Mouse (Mus musculus) midbrain, embryonic 11.5 days (tissue): Measurements from ENCODE around the gene Atrip. TPM values are rescaled to one million over a fixed set of nuclear protein-coding genes. Genes with fewer than 3 reads are reported as not detected.

Experiments used
- ATAC-seq: fragments of 200-750 bp; cut with Nextera tagmentation; 2 replicates; pipeline ENCODE4 v1.8.0; 2017; ENCODE audit warnings: moderate TSS enrichment, moderate library complexity; ENCODE audit not compliant: low FRiP score
- DNase-seq: peaks from one replicate; pipeline ENCODE4 v3.0.0; 2015; ENCODE audit warnings: low spot score; ENCODE audit errors: missing footprints
- H3K27ac ChIP-seq: fragments of 300-500 bp; sonication (generic); 2 replicates; pipeline ENCODE4 v1.5.1; 2014; ENCODE audit warnings: low read depth, low read length
- H3K27me3 ChIP-seq: fragments of 300-500 bp; sonication (generic); 2 replicates; pipeline ENCODE4 v1.6.1; 2014; ENCODE audit warnings: mild to moderate bottlenecking, low read length, moderate library complexity, mixed read lengths; ENCODE audit not compliant: control insufficient read depth, insufficient read depth
- H3K36me3 ChIP-seq: fragments of 300-500 bp; sonication (generic); 2 replicates; pipeline ENCODE4 v1.6.1; 2014; ENCODE audit warnings: mild to moderate bottlenecking, low read length, moderate library complexity, mixed read lengths; ENCODE audit not compliant: control insufficient read depth, insufficient read depth
- H3K4me1 ChIP-seq: fragments of 300-500 bp; sonication (generic); 2 replicates; pipeline ENCODE4 v1.6.1; 2014; ENCODE audit warnings: low read length; ENCODE audit not compliant: control insufficient read depth, insufficient read depth
- H3K4me2 ChIP-seq: fragments of 300-500 bp; sonication (generic); 2 replicates; pipeline ENCODE4 v1.6.1; 2014; ENCODE audit warnings: mild to moderate bottlenecking, moderate library complexity
- H3K4me3 ChIP-seq: fragments of 300-500 bp; sonication (generic); 2 replicates; pipeline ENCODE4 v1.5.1; 2014; ENCODE audit warnings: low read depth, low read length
- H3K9ac ChIP-seq: fragments of 300-500 bp; sonication (generic); 2 replicates; pipeline ENCODE4 v1.6.1; 2014; ENCODE audit warnings: low read length
- H3K9me3 ChIP-seq: fragments of 300-500 bp; sonication (generic); 2 replicates; pipeline ENCODE4 v1.6.1; 2016; ENCODE audit warnings: low read length; ENCODE audit not compliant: control insufficient read depth
- WGBS: fragments of 180-500 bp; shearing (Covaris S2); extraction: QIAGEN DNeasy Blood & Tissue Kit; methylation state at CpG from one replicate; pipeline ENCODE4 v1.1.7; 2014; 5-methylcytosine and 5-hydroxymethylcytosine counted together
- polyA plus RNA-seq: library from polyadenylated mRNA; unstranded; fragments of >200 nt; fragmentation: Nextera tagmentation; extraction: Ambion mirVana; gene quantifications from 2 replicates; pipeline ENCODE4 v1.2.1, GENCODE M21; 2014

Atrip gene
- polyA plus RNA-seq, 1 experiment from 2014 or later: 21.7 TPM

DNA sequence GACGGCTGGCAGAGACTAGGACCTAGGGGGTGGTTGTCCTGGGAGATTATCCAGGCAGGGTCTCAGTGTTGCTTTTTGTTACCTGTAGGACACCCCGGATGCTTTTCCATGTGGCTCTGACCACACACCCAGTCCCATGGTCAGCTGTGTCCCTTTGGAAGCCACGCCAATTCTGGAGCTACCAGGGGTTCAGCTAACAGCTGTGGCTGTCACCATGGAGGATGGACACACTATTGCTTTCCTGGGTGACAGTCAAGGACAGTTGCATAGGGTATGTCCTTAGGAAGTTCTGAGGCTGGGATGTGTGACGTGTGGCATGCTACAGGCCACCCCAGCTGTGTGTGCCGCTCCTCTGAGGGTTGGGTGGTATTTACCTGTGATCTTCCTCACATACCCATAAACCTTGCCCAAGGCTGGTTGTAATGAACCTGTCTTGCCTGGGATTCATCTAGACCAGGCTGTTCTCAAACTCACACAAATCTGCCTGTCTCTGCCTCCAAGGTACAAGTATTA, 28.1 kb upstream of the Atrip start:
- ATAC-seq (no peak), DNase-seq (no peak)
- H3K4me2 ChIP-seq: no peak overlapping the region
- H3K27me3 ChIP-seq: no peaks in the 10 kb centered on the region
- peaks cover 25% of the 10 kb centered on the region for H3K4me1 ChIP-seq
- H3K27ac ChIP-seq: no peak overlapping the region
- H3K36me3 ChIP-seq: peaks cover 43% of the 10 kb centered on the region
- H3K4me3 ChIP-seq: no peak overlapping the region
- H3K9me3 ChIP-seq: no peaks in the 10 kb centered on the region
- H3K9ac ChIP-seq: no peak overlapping the region
- 91% methylated on average over 5 of the region's 5 CpGs for WGBS

DNA sequence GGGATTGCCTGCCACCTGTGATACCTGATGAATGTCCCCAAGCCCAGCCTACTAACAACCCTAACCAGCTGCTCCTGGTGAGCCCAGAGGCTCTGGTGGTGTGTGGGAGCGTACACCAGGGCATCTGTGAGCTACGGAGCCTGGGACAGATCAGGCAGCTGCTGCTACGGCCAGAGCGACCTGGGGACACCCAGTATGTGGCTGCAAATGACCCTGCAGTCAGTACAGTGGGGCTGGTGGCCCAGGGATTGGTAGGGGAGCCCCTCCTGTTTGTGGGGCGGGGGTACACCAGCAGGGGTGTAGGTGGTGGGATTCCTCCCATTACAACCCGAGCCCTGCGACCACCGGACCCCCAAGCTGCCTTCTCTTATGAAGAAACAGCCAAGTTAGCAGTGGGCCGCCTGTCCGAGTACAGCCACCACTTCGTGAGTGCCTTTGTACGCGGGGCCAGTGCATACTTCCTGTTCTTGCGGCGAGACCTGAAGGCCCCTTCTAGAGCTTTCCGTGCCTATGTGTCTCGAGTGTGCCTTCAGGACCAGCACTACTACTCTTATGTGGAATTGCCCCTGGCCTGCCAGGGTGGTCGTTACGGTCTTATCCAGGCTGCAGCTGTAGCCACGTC, 26.5 kb upstream of the Atrip start:
- DNase-seq: no peak
- Histone ChIP-seq H3K27ac (no peak overlapping the region), H3K4me3 (no peak overlapping the region), H3K36me3 (peaks cover 28% of the 10 kb centered on the region), H3K9me3 (no peaks in the 10 kb centered on the region), H3K4me1 (peaks cover 25% of the 10 kb centered on the region), H3K9ac (no peak overlapping the region), H3K27me3 (no peaks in the 10 kb centered on the region), H3K4me2 (no peak overlapping the region)
- ATAC-seq: no peak
- 92% methylated on average over 20 of the region's 20 CpGs for WGBS

DNA sequence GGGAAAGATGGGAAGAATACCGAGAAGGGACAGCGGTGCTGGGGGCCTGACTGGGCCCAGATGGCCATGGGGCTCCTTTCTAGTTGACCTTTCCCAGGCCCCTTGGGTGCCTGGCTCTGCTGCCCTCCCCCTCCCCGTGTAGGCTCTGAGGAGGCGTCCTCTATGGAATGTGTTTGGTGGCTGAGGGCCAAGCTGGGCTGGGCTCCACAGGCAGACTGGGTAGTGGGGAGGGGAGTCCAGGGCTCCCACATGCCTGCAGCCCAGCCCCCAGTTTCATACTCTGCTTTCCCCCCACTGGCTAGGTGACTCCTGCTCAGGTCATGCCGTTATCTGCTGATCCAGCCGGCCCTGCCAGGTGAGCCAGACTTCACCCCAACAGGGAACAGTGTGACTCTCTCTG, 25.0 kb upstream of the Atrip start:
- Histone ChIP-seq H3K9me3 (no peaks in the 10 kb centered on the region), H3K4me2 (peak overlapping the region; percentile 77), H3K36me3 (peaks cover 20% of the 10 kb centered on the region), H3K9ac (peak overlapping the region; percentile 33; the same call in 1 of the 2 replicates), H3K4me3 (no peak overlapping the region), H3K27me3 (no peaks in the 10 kb centered on the region), H3K4me1 (peaks cover 33% of the 10 kb centered on the region), H3K27ac (no peak overlapping the region)
- 62% methylated on average over 6 of the region's 6 CpGs for WGBS
- ATAC-seq (no peak), DNase-seq (no peak)

DNA sequence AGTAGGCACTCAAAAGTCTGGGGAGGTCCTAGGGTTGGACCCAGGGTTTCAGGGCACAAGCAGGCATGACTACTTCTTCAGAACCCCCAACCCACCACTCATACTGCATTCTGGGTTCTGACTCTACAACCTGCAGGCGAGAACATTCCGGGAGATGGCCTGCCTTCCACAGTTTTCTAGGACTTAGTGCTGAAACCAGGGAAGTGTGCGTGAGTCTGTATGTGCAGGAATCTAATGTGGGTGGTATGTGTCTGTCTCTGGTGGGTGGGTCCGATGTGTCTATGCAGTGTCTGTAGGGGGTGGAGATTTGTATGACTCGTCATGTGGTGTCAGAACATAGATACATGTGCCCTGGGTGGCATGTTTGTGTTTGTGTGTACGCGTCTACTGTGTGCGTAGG, 24.4 kb upstream of the Atrip start:
- Histone ChIP-seq H3K4me3 (0 out of 2 replicates have a peak overlapping the region, but pooled peaks have one; percentile 13), H3K36me3 (peaks cover 17% of the 10 kb centered on the region), H3K9me3 (no peaks in the 10 kb centered on the region), H3K4me2 (peak overlapping the region; percentile 77), H3K4me1 (peaks cover 36% of the 10 kb centered on the region), H3K9ac (peak overlapping the region; percentile 99), H3K27ac (no peak overlapping the region), H3K27me3 (no peaks in the 10 kb centered on the region)
- WGBS: 92% methylated on average over 8 of the region's 8 CpGs
- ATAC-seq: no peak
- no peak for DNase-seq

DNA sequence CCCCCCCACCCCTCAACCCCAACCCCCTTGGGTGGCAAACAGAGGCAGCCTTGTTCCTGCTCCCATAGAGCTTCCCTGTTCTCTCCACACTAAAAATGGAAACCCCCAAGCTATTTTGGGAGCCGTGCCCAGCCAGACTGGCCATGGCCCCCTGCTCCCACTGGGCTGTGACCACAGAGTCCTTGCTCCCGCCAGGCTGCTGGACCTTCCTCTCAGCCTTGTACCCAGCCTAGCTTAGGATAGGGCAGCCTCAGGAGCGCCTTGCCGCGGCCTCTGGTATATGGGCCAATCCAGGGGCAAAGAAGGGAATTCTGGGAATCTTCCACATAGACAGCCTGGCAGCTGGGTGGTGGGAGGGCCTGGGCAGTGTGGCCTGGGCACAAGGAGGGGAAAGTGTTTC, 23.9 kb upstream of the Atrip start:
- no peak for DNase-seq
- Histone ChIP-seq H3K27ac (peak overlapping the region; percentile 100), H3K4me1 (peaks cover 38% of the 10 kb centered on the region)

DNA sequence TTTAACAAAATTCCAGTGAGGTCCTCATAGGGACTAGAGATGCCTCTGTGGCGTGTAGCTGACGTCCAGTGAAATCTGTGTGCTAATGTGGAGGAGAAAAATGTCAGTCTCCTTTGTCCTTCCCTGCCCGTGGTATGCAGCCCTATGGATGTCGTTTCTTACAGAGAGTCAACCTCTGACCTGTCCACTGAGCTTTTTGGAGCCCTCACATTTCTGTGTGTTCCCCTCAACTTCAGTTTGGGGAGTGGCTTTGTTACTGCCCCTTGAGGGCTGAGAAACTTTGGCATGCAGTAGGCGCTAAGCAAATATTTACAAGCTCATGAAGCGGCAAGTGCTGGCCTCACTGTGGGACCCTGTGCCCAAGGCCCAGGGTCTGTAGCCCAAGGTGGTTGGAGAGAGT, 23.4 kb upstream of the Atrip start:
- 15% methylated on average over 6 of the region's 6 CpGs for WGBS
- Histone ChIP-seq H3K9me3 (no peaks in the 10 kb centered on the region), H3K4me1 (peaks cover 38% of the 10 kb centered on the region), H3K4me2 (peak overlapping the region; percentile 77), H3K36me3 (peaks cover 9% of the 10 kb centered on the region), H3K4me3 (peak overlapping the region; percentile 51), H3K27ac (peak overlapping the region; percentile 100), H3K9ac (peak overlapping the region; percentile 99), H3K27me3 (no peaks in the 10 kb centered on the region)
- ATAC-seq (no peak), DNase-seq (peak; percentile 90)

More for the DNA sequence above, 23.9 kb upstream of the Atrip start:
- WGBS: 68% methylated on average over 5 of the region's 5 CpGs
- H3K4me2 ChIP-seq: peak overlapping the region; percentile 77
- peak overlapping the region; percentile 99 for H3K9ac ChIP-seq
- peaks cover 12% of the 10 kb centered on the region for H3K36me3 ChIP-seq
- H3K4me3 ChIP-seq: peak overlapping the region; percentile 51
- H3K9me3 ChIP-seq: no peaks in the 10 kb centered on the region
- ATAC-seq: no peak
- H3K27me3 ChIP-seq: no peaks in the 10 kb centered on the region

DNA sequence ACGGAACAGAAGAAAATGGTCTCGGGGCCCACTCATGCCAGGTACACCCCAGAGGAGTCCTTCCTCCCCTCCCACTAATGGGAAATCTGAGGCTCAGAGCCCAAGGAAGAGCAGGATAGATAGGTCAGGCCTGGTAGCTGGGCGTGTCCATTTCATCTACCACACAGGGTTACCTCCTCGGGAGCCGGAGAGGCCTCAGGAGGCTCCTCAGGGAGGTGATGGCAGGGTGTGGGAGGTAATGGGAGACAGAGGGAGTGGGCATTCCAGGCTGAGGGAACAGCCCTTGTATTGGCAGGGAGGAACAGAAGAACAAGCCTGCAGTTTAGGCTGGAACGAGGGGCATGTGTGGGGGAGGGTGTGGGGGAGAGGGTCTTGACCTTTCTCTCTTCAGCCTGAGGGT, 22.9 kb upstream of the Atrip start:
- Histone ChIP-seq H3K9me3 (no peaks in the 10 kb centered on the region), H3K4me2 (peak overlapping the region; percentile 77), H3K36me3 (peaks cover 9% of the 10 kb centered on the region), H3K4me1 (peaks cover 38% of the 10 kb centered on the region), H3K27me3 (no peaks in the 10 kb centered on the region), H3K27ac (peak overlapping the region; percentile 100), H3K4me3 (peak overlapping the region; percentile 51), H3K9ac (peak overlapping the region; percentile 99)
- 23% methylated on average over 6 of the region's 6 CpGs for WGBS
- peak; percentile 92 for DNase-seq
- ATAC-seq: no peak

DNA sequence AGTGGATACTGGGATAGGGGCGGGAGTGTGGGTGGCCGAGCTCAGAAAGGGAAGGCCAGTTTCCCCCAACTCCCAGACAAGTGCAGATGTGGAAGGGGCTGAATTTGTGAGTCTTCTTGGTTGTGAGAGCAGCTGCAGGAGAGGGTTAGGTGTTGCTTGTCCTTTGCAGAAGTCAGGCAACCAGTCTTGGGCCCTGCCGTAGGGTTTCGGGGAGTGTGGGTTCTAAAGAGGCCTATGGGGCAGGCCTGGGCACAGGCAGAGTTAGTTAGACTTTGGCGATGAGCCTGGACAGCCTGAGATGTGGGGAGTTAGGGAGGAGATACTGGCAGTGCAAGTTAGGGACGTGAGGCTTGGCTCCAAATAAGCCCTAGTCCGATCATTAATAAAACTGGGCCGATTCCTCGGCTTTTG, 22.3 kb upstream of the Atrip start:
- DNase-seq (peak; percentile 93), ATAC-seq (no peak)
- Histone ChIP-seq H3K4me1 (peaks cover 38% of the 10 kb centered on the region), H3K27me3 (no peaks in the 10 kb centered on the region), H3K27ac (peak overlapping the region; percentile 100), H3K4me2 (peak overlapping the region; percentile 77), H3K9ac (peak overlapping the region; percentile 99), H3K4me3 (peak overlapping the region; percentile 51), H3K36me3 (peaks cover 12% of the 10 kb centered on the region; the same call in 1 of the 2 replicates), H3K9me3 (no peaks in the 10 kb centered on the region)
- 16% methylated on average over 9 of the region's 9 CpGs for WGBS

DNA sequence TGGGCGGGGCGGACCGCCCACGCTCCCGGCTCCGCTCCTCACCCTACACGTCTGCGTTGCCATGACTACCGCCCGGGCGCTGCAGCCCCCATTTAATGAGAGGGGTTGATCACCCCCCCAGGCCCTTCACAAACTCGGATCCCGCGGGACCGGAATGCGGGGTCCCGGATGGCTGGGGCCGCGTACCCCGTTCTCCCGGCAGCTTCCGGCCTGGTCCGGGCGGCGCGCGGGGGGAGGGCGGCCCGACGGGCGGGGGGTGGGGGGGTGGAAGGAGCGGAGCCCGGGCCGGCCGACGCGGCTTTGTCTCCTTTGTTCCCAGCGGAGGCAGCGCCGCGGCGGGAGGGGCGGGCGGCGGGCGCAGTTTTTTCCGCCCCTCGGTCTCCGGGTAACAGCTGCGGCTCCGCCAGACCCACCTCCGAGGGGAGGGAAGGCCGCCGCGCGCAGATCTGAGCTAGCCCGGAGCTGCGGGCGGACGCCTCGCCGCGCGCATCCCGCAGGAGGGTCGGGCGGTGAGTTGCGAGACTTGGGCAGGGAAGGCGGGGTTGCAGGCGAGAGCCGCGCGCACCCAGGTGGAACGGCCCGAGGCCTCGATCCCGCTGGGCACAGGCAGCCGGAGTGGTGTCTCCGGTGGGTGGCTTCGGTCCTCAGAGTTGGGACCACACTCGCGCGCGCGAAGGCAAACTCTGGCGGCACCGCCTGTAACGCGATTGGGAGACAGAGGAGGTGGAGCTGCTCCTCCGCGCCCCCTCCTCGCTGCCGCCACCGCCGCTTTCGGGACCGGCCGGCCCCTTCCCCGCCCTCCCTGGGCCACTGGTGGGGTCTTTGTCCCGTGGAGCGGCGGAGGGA, 21.4 kb upstream of the Atrip start, which contains the start of gene Plxnb1:
Gene Plxnb1, plus strand, starts transcription at position 253 of the 846 bp plus-strand sequence.
- Histone ChIP-seq H3K27me3 (no peaks in the 10 kb centered on the region), H3K9ac (peak within 1 kb of the TSS; percentile 99), H3K27ac (peak within 1 kb of the TSS; percentile 100), H3K4me2 (peak within 1 kb of the TSS; percentile 77), H3K4me1 (peaks cover 38% of the 10 kb centered on the region), H3K4me3 (peak within 1 kb of the TSS; percentile 51), H3K9me3 (no peaks in the 10 kb centered on the region), H3K36me3 (peaks cover 12% of the 10 kb centered on the region; the same call in 1 of the 2 replicates)
- WGBS: under 1% methylated on average over 85 of the region's 102 CpGs
- ATAC-seq (peak; percentile 80), DNase-seq (peak; percentile 98)
